Mouse (Mus musculus) midbrain, postnatal 0 days (tissue): ENCODE data around the gene Itga7. TPM values are rescaled to one million over a fixed set of nuclear protein-coding genes. Genes with fewer than 3 reads are reported as not detected.

Experiments
- ATAC-seq: fragments of 200-750 bp; cut with Nextera tagmentation; 2 replicates; pipeline ENCODE4 v1.8.0; 2017; ENCODE audit warnings: moderate number of reproducible peaks, mild to moderate bottlenecking, moderate TSS enrichment, moderate library complexity; ENCODE audit not compliant: low FRiP score
- DNase-seq: peaks from one replicate; pipeline ENCODE4 v3.0.0-alpha.2; 2015; ENCODE audit warnings: low spot score
- H3K27ac ChIP-seq: fragments of 300-500 bp; sonication (generic); 2 replicates; pipeline ENCODE4 v1.5.1; 2014; ENCODE audit warnings: low read depth, mild to moderate bottlenecking, low read length, mixed read lengths
- H3K27me3 ChIP-seq: fragments of 300-500 bp; sonication (generic); 2 replicates; pipeline ENCODE4 v1.6.1; 2014; ENCODE audit warnings: low read length, control low read depth, mixed read lengths; ENCODE audit not compliant: insufficient read depth
- H3K36me3 ChIP-seq: fragments of 300-500 bp; sonication (generic); 2 replicates; pipeline ENCODE4 v1.6.1; 2014; ENCODE audit warnings: low read length, control low read depth, mixed read lengths; ENCODE audit not compliant: insufficient read depth
- H3K4me1 ChIP-seq: fragments of 300-500 bp; sonication (generic); 2 replicates; pipeline ENCODE4 v1.6.1; 2014; ENCODE audit warnings: mild to moderate bottlenecking, control low read depth, antibody characterized with exemption, low read length, mixed read lengths; ENCODE audit not compliant: insufficient read depth
- H3K4me2 ChIP-seq: fragments of 300-500 bp; sonication (generic); 2 replicates; pipeline ENCODE4 v1.6.1; 2014; ENCODE audit warnings: low read depth, mild to moderate bottlenecking, low read length, mixed read lengths; ENCODE audit not compliant: poor library complexity, severe bottlenecking
- H3K4me3 ChIP-seq: fragments of 300-500 bp; sonication (generic); 2 replicates; pipeline ENCODE4 v1.5.1; 2014; ENCODE audit warnings: low read depth, mild to moderate bottlenecking, low read length, moderate library complexity
- H3K9ac ChIP-seq: fragments of 300-500 bp; sonication (generic); replicated peaks from 2 replicates; pipeline ENCODE4 v1.6.1; 2014; ENCODE audit warnings: mild to moderate bottlenecking, low read length, moderate library complexity, mixed read lengths; ENCODE audit not compliant: poor library complexity, severe bottlenecking
- H3K9me3 ChIP-seq: fragments of 300-500 bp; sonication (generic); 2 replicates; pipeline ENCODE4 v1.6.1; 2016; ENCODE audit warnings: low read length, control low read depth
- CTCF ChIP-seq: IDR thresholded peaks from 2 replicates; pipeline ENCODE4 v1.5.1; 2016; ENCODE audit warnings: antibody characterized with exemption, mild to moderate bottlenecking
- WGBS: fragments of 180-500 bp; shearing (Covaris S2); extraction: QIAGEN DNeasy Blood & Tissue Kit; methylation state at CpG from one replicate; pipeline ENCODE4 v1.1.7; 2014; 5-methylcytosine and 5-hydroxymethylcytosine counted together
- polyA plus RNA-seq: library from polyadenylated mRNA; unstranded; fragments of >200 nt; fragmentation: Nextera tagmentation; extraction: Ambion mirVana; gene quantifications from 2 replicates; pipeline ENCODE4 v1.2.1, GENCODE M21; 2015
- total RNA-seq: library from RNA; depleted of rRNA; stranded (reverse); fragments of >200 nt; gene quantifications from 2 replicates; pipeline ENCODE4 v1.2.3, GENCODE M21; 2014

The Itga7 gene
- total and polyA plus RNA-seq, 2 experiments from 2014 or later: 13.6 to 23.3 TPM

DNA sequence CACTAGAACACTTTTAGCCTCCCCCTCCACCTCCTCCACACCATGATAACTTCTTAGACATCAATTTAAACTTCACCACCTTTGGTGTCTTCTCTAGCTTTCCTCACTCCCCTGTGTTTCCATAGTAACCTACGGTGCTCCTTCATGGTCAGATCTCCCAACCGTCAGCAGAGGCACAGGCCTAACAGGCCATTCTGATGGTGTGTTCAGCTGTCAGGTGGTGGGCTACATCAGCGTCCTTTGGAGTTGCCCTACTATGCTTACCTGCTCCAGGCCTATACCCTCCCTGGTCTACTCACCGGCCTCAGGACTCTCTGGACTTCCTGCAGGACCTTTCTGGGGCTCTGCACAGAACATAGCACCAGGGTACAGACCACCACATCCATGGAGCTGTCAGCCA is 26.5 kb downstream of the Itga7 start:
- H3K9ac ChIP-seq: no peak overlapping the region
- no peaks in the 10 kb centered on the region for H3K36me3 ChIP-seq
- DNase-seq: no peak
- H3K9me3 ChIP-seq: no peaks in the 10 kb centered on the region
- 82% methylated on average over 4 of the region's 4 CpGs for WGBS
- H3K4me2 ChIP-seq: no peak overlapping the region
- no peaks in the 10 kb centered on the region for H3K4me1 ChIP-seq
- no peak for TF ChIP-seq CTCF
- H3K4me3 ChIP-seq: no peak overlapping the region
- H3K27me3 ChIP-seq: no peaks in the 10 kb centered on the region
- no peak for ATAC-seq
- no peak overlapping the region for H3K27ac ChIP-seq

DNA sequence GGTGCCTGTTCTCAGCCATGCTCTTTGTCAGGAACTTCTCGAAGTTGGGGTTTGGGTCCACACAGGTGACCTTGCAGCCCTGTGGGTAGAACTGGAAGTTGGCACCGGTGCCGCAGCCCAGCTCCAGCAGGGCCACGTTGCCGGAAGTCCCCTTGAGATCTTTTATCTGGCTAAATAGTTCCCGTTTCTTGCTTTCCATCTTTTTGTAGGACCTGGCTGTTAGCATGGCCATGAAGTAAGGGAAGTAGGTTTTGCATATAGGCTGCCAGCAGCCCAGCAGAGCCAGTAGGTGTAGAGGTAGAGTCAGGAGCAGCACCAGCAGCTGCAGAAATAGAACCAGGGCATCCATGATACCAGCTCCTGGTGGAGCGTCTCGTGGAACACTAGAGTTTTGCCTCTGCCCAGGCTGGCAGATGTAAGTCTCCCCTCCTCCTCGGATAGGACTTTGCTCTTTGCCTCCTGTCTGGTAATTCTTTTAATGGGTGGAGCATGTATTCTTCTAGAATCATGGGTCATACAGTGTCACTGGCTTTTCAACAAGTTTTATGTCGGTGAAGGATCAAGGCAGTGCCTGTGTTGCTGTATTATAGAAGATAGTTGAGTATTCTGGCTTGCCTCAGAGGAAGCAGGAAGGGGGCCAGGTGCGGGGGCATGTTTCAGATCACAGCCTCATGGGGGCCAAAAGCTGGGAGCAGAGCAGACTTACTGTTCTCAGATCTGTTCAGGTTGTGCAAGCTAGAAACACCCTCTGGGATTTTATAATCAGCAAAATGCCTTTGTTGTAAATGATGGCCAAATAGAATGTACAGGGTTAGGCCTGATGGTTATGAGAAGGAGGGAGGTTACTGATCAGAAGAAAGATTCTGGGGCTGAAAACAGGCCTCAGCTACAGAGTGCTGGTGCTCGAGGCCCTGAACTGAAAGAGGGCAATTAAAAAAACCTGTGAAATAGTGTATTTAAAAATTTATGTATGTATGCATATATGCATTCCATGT is 27.3 kb downstream of the Itga7 start, which contains the start of gene Mettl7b:
Gene Mettl7b (minus strand): TSS at position 399 of the 995 bp plus-strand sequence.
- Histone ChIP-seq H3K4me2 (no peak within 1 kb of the TSS), H3K9me3 (no peaks in the 10 kb centered on the region), H3K4me1 (no peaks in the 10 kb centered on the region), H3K4me3 (no peak within 1 kb of the TSS), H3K9ac (no peak within 1 kb of the TSS), H3K27me3 (no peaks in the 10 kb centered on the region), H3K27ac (no peak within 1 kb of the TSS), H3K36me3 (no peaks in the 10 kb centered on the region)
- DNase-seq (no peak), ATAC-seq (no peak)
- no peak for TF ChIP-seq CTCF
- WGBS: 85% methylated on average over 12 of the region's 12 CpGs

DNA sequence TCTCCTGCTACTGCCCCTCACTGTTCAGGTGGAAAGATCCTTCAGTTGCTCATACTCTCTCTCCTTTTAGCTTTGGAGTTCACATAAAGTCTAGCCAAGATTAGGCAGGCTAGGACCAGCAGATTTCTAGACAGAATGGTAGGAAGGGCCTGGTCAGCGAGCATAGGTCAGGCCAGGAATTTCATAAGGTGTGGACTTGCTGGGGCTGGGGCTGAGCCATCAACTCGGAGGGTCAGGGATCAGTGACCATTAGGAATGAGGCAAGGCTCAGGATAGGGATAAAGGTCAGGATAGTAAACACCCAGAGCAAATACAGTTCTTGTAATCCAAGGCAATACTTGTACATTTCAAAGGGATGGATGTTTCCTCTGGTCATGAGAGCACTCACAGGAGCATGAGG is 31.3 kb downstream of the Itga7 start:
- H3K4me3 ChIP-seq: no peak overlapping the region
- DNase-seq: no peak
- no peak for TF ChIP-seq CTCF
- no peaks in the 10 kb centered on the region for H3K4me1 ChIP-seq
- H3K36me3 ChIP-seq: no peaks in the 10 kb centered on the region
- no peak overlapping the region for H3K4me2 ChIP-seq
- no peak overlapping the region for H3K27ac ChIP-seq
- no peak overlapping the region for H3K9ac ChIP-seq
- no peaks in the 10 kb centered on the region for H3K27me3 ChIP-seq
- H3K9me3 ChIP-seq: no peaks in the 10 kb centered on the region
- WGBS: 67% methylated on average over 2 of the region's 2 CpGs
- ATAC-seq: no peak

DNA sequence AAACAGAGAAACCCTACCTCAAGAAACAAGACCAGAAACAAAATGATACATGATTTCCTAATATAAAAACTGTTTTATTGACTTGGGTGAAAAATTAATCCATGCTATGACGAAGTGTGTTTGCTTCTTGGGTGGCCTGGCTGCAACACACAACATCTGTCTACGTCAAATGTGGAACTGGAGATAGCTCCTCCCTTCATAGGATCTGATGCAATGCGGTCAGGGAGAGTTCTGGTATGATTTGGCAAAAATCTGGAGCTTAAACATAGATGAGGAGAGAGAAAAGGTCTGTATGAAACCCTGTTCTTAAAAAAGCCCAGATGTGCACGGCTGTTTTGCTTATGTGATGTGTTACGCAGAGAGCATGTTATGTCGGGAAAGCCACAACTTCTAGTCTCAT is 32.3 kb downstream of the Itga7 start:
- ATAC-seq: no peak
- Histone ChIP-seq H3K4me2 (no peak overlapping the region), H3K9ac (no peak overlapping the region), H3K4me1 (no peaks in the 10 kb centered on the region), H3K4me3 (no peak overlapping the region), H3K9me3 (no peaks in the 10 kb centered on the region), H3K27me3 (no peaks in the 10 kb centered on the region), H3K36me3 (no peaks in the 10 kb centered on the region), H3K27ac (no peak overlapping the region)
- 87% methylated on average over 6 of the region's 6 CpGs for whole genome bisulfite sequencing
- DNase-seq: no peak
- no peak for TF ChIP-seq CTCF

DNA sequence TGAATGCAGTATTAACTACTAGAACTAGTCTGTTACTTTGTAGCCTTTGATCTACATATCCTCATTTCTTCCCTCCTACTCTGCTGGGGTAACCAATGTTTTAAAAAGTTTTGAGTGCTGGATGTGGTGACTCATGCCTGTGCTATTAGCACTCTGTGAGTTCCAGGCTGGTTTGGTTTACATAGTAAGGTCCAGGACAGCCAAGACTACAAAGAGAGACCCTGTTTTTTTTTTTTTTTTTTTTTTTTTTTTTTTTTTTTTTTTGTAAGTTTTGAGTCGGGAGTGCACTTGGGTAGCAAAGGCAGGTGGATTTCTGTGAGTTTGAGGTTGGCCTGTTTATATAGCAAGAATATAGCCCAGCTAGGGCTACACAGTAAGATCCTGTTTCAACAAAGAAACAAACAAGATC is 34.7 kb downstream of the Itga7 start:
- TF ChIP-seq CTCF: no peak
- ATAC-seq (no peak), DNase-seq (no peak)
- WGBS: 45% methylated on average over 1 of the region's 1 CpGs
- Histone ChIP-seq H3K4me3 (no peak overlapping the region), H3K4me1 (no peaks in the 10 kb centered on the region), H3K36me3 (no peaks in the 10 kb centered on the region), H3K27ac (no peak overlapping the region), H3K27me3 (no peaks in the 10 kb centered on the region), H3K9ac (no peak overlapping the region), H3K9me3 (no peaks in the 10 kb centered on the region), H3K4me2 (no peak overlapping the region)

DNA sequence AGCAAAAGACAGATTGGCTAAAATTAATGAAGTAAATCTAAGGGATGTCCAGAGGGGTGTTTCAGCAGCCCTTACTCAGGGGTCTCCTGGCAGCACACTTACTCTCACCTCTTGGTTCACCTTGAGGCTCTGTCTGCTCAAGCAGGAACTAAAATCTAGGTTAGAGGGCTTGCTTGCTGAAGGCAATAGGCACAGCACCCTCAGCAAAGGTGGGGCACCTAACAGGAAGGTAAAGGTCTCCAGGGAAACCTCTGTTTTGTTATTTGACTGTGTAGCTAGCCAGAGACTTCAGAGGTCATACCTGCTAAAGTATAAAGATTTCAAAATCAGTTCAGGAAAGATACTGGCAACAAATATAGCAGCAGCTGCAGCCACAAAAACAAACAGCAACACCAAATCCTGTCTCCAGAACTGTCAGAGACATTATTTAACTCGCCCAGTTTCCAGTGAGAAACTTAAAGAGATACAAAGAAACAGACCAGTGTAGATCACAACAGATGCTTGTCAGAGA is 37.2 kb downstream of the Itga7 start:
- no peaks in the 10 kb centered on the region for H3K36me3 ChIP-seq
- no peak overlapping the region for H3K27ac ChIP-seq
- no peaks in the 10 kb centered on the region for H3K4me1 ChIP-seq
- no peak overlapping the region for H3K4me3 ChIP-seq
- DNase-seq: no peak
- WGBS: 42% methylated on average over 1 of the region's 1 CpGs
- H3K9ac ChIP-seq: no peak overlapping the region
- no peaks in the 10 kb centered on the region for H3K27me3 ChIP-seq
- H3K4me2 ChIP-seq: no peak overlapping the region
- H3K9me3 ChIP-seq: no peaks in the 10 kb centered on the region
- no peak for TF ChIP-seq CTCF
- no peak for ATAC-seq
